Mouse (Mus musculus) midbrain, embryonic 16.5 days (tissue): ENCODE results near the gene Gls2. TPM values are rescaled to one million over a fixed set of nuclear protein-coding genes. Genes with fewer than 3 reads are reported as not detected.
"Not testable (repeated sequence)": the region's sequence is repeated elsewhere in the genome, so short reads cannot be mapped to it uniquely, and the experiment has no call there.

Source experiments
- ATAC-seq: fragments of 200-750 bp; cut with Nextera tagmentation; 2 replicates; pipeline ENCODE4 v1.8.0; 2017; ENCODE audit warnings: moderate TSS enrichment
- H3K27ac ChIP-seq: fragments of 300-500 bp; sonication (generic); 2 replicates; pipeline ENCODE4 v1.5.1; 2014; ENCODE audit warnings: mild to moderate bottlenecking, low read length, mixed read lengths
- H3K27me3 ChIP-seq: fragments of 300-500 bp; sonication (generic); 2 replicates; pipeline ENCODE4 v1.6.1; 2014; ENCODE audit warnings: low read depth, low read length, mixed read lengths; ENCODE audit not compliant: control insufficient read depth, insufficient read depth
- H3K36me3 ChIP-seq: fragments of 300-500 bp; sonication (generic); 2 replicates; pipeline ENCODE4 v1.6.1; 2014; ENCODE audit warnings: mild to moderate bottlenecking, low read length, moderate library complexity, mixed read lengths; ENCODE audit not compliant: control insufficient read depth, insufficient read depth
- H3K4me1 ChIP-seq: fragments of 300-500 bp; sonication (generic); 2 replicates; pipeline ENCODE4 v1.6.1; 2014; ENCODE audit warnings: mild to moderate bottlenecking, low read length, mixed read lengths; ENCODE audit not compliant: control insufficient read depth, insufficient read depth
- H3K4me2 ChIP-seq: fragments of 300-500 bp; sonication (generic); 2 replicates; pipeline ENCODE4 v1.6.1; 2014; ENCODE audit warnings: mild to moderate bottlenecking, low read length, mixed read lengths
- H3K4me3 ChIP-seq: fragments of 300-500 bp; sonication (generic); 2 replicates; pipeline ENCODE4 v1.5.1; 2014; ENCODE audit warnings: low read depth, mild to moderate bottlenecking, low read length, moderate library complexity, mixed read lengths
- H3K9ac ChIP-seq: fragments of 300-500 bp; sonication (generic); 2 replicates; pipeline ENCODE4 v1.6.1; 2014; ENCODE audit warnings: low read depth, low read length, mixed read lengths
- H3K9me3 ChIP-seq: fragments of 300-500 bp; sonication (generic); replicated peaks from 2 replicates; pipeline ENCODE4 v1.6.1; 2014; ENCODE audit warnings: mild to moderate bottlenecking, low read length, mixed read lengths; ENCODE audit not compliant: control insufficient read depth, poor library complexity, severe bottlenecking
- WGBS: fragments of 180-500 bp; shearing (Covaris S2); extraction: QIAGEN DNeasy Blood & Tissue Kit; methylation state at CpG from one replicate; pipeline ENCODE4 v1.1.7; 2014; 5-methylcytosine and 5-hydroxymethylcytosine counted together
- polyA plus RNA-seq: library from polyadenylated mRNA; unstranded; fragments of >200 nt; fragmentation: Nextera tagmentation; extraction: Ambion mirVana; gene quantifications from 2 replicates; pipeline ENCODE4 v1.2.1, GENCODE M21; 2015

Gene Gls2
- 1.1 and 1.7 TPM in 2 replicates for polyA plus RNA-seq

GRCm38 (mm10) chr10:128194024-128194550 is at the start of gene Gls2:
Gene Gls2 (plus strand): TSS chr10:128194457.
- WGBS, result under 1% methylated on average over 45 of the region's 46 CpGs
- ATAC-seq, result peak; percentile 97
- H3K27ac ChIP-seq, result peak within 1 kb of the TSS; percentile 13; the same call in 1 of the 2 replicates

GRCm38 (mm10) chr10:128144961-128145360 is 49.3 kb upstream of the Gls2 start:
- Histone ChIP-seq H3K27me3 (no peaks in the 10 kb centered on the region), H3K4me1 (no peaks in the 10 kb centered on the region), H3K27ac (no peak overlapping the region), H3K9me3 (no peaks in the 10 kb centered on the region), H3K9ac (no peak overlapping the region), H3K36me3 (no peaks in the 10 kb centered on the region), H3K4me2 (no peak overlapping the region), H3K4me3 (no peak overlapping the region)
- 76% methylated on average over 2 of the region's 2 CpGs for WGBS
- no peak for ATAC-seq

More at GRCm38 (mm10) chr10:128194024-128194550, at the start of gene Gls2:
- peaks cover 10% of the 10 kb centered on the region for H3K27me3 ChIP-seq
- H3K9ac ChIP-seq, result peak within 1 kb of the TSS; percentile 72
- H3K36me3 ChIP-seq, result no peaks in the 10 kb centered on the region
- H3K4me1 ChIP-seq, result peaks cover 9% of the 10 kb centered on the region; the same call in 1 of the 2 replicates
- no peaks in the 10 kb centered on the region for H3K9me3 ChIP-seq
- H3K4me3 ChIP-seq, result peak within 1 kb of the TSS; percentile 79
- peak within 1 kb of the TSS; percentile 99 for H3K4me2 ChIP-seq

GRCm38 (mm10) chr10:128148789-128149365 is 45.4 kb upstream of the Gls2 start:
- H3K4me3 ChIP-seq, result no peak overlapping the region
- H3K9me3 ChIP-seq, result no peaks in the 10 kb centered on the region
- H3K36me3 ChIP-seq, result no peaks in the 10 kb centered on the region
- 94% methylated on average over 5 of the region's 5 CpGs for WGBS
- no peak overlapping the region for H3K27ac ChIP-seq
- H3K27me3 ChIP-seq, result no peaks in the 10 kb centered on the region
- H3K4me1 ChIP-seq, result no peaks in the 10 kb centered on the region
- H3K4me2 ChIP-seq, result no peak overlapping the region
- no peak overlapping the region for H3K9ac ChIP-seq
- ATAC-seq, result no peak

- Histone ChIP-seq H3K27me3 (no peaks in the 10 kb centered on the region), H3K9me3 (no peaks in the 10 kb centered on the region), H3K4me2 (no peak overlapping the region), H3K9ac (no peak overlapping the region), H3K27ac (no peak overlapping the region), H3K4me1 (no peaks in the 10 kb centered on the region), H3K36me3 (no peaks in the 10 kb centered on the region), H3K4me3 (no peak overlapping the region)
- ATAC-seq, result no peak
- WGBS, result 3% methylated on average over 5 of the region's 5 CpGs
These were observed 44.7 kb upstream of the Gls2 start for GRCm38 (mm10) chr10:128149592-128149991.

GRCm38 (mm10) chr10:128150941-128151340 is 43.3 kb upstream of the Gls2 start:
- Histone ChIP-seq H3K4me1 (no peaks in the 10 kb centered on the region), H3K4me2 (no peak overlapping the region), H3K9me3 (no peaks in the 10 kb centered on the region), H3K27ac (no peak overlapping the region), H3K4me3 (no peak overlapping the region), H3K36me3 (no peaks in the 10 kb centered on the region), H3K27me3 (no peaks in the 10 kb centered on the region), H3K9ac (no peak overlapping the region)
- ATAC-seq, result no peak
- 85% methylated on average over 14 of the region's 14 CpGs for WGBS

GRCm38 (mm10) chr10:128153978-128154377 is 40.3 kb upstream of the Gls2 start:
- Histone ChIP-seq H3K4me2 (no peak overlapping the region), H3K27me3 (no peaks in the 10 kb centered on the region), H3K4me3 (no peak overlapping the region), H3K4me1 (no peaks in the 10 kb centered on the region), H3K9me3 (no peaks in the 10 kb centered on the region), H3K36me3 (no peaks in the 10 kb centered on the region), H3K27ac (no peak overlapping the region), H3K9ac (no peak overlapping the region)
- ATAC-seq, result no peak
- WGBS, result 77% methylated on average over 3 of the region's 3 CpGs

GRCm38 (mm10) chr10:128165726-128166125 is 28.5 kb upstream of the Gls2 start:
- WGBS, result 100% methylated on average over 2 of the region's 3 CpGs

GRCm38 (mm10) chr10:128167091-128167490 is 27.2 kb upstream of the Gls2 start:
- H3K36me3 ChIP-seq, result no peaks in the 10 kb centered on the region
- H3K9ac ChIP-seq, result no peak overlapping the region
- H3K4me3 ChIP-seq, result no peak overlapping the region
- no peak overlapping the region for H3K27ac ChIP-seq
- no peaks in the 10 kb centered on the region for H3K4me1 ChIP-seq
- no peak overlapping the region for H3K4me2 ChIP-seq
- H3K9me3 ChIP-seq, result no peaks in the 10 kb centered on the region
- no peaks in the 10 kb centered on the region for H3K27me3 ChIP-seq
- no peak for ATAC-seq
- 63% methylated on average over 6 of the region's 6 CpGs for WGBS

More at GRCm38 (mm10) chr10:128165726-128166125, 28.5 kb upstream of the Gls2 start:
- ATAC-seq, H3K4me3 ChIP-seq, H3K9me3 ChIP-seq, H3K27me3 ChIP-seq, H3K36me3 ChIP-seq, H3K27ac ChIP-seq, H3K4me2 ChIP-seq, H3K4me1 ChIP-seq, H3K9ac ChIP-seq: not testable (repeated sequence)

- H3K4me2 ChIP-seq, H3K36me3 ChIP-seq, H3K4me1 ChIP-seq, H3K9ac ChIP-seq, H3K27ac ChIP-seq, ATAC-seq, H3K9me3 ChIP-seq, H3K4me3 ChIP-seq, H3K27me3 ChIP-seq: not testable (repeated sequence)
- WGBS, result 97% methylated on average over 10 of the region's 10 CpGs
These were observed 22.9 kb upstream of the Gls2 start for GRCm38 (mm10) chr10:128171348-128171747.
